Mouse (Mus musculus) limb, embryonic 13.5 days (tissue): ENCODE measurements around the gene Ccnd2. TPM values are rescaled to one million over a fixed set of nuclear protein-coding genes. Genes with fewer than 3 reads are reported as not detected.
A peak's percentile ranks its signal among the peaks of the same experiment; 100 is the strongest.

Experiments
- ATAC-seq: fragments of 200-750 bp; cut with Nextera tagmentation; 2 replicates; pipeline ENCODE4 v1.8.0; 2017; ENCODE audit warnings: low read depth, moderate number of reproducible peaks, moderate TSS enrichment; ENCODE audit not compliant: low FRiP score
- H3K27ac ChIP-seq: fragments of 300-500 bp; sonication (generic); 2 replicates; pipeline ENCODE4 v1.5.1; 2015; ENCODE audit warnings: inconsistent platforms, mild to moderate bottlenecking, moderate library complexity
- H3K27me3 ChIP-seq: fragments of 300-500 bp; sonication (generic); 2 replicates; pipeline ENCODE4 v1.6.1; 2015; ENCODE audit warnings: mild to moderate bottlenecking, inconsistent platforms
- H3K36me3 ChIP-seq: fragments of 300-500 bp; sonication (generic); 2 replicates; pipeline ENCODE4 v1.6.1; 2015; ENCODE audit warnings: inconsistent platforms, mild to moderate bottlenecking, moderate library complexity
- H3K4me1 ChIP-seq: fragments of 300-500 bp; sonication (generic); 2 replicates; pipeline ENCODE4 v1.6.1; 2015; ENCODE audit warnings: inconsistent platforms
- H3K4me2 ChIP-seq: fragments of 300-500 bp; sonication (generic); replicated peaks from 2 replicates; pipeline ENCODE4 v1.6.1; 2015; ENCODE audit warnings: inconsistent platforms, mild to moderate bottlenecking, moderate library complexity
- H3K4me3 ChIP-seq: fragments of 300-500 bp; sonication (generic); 2 replicates; pipeline ENCODE4 v1.5.1; 2015; ENCODE audit warnings: moderate library complexity, mild to moderate bottlenecking, inconsistent platforms
- H3K9ac ChIP-seq: fragments of 300-500 bp; sonication (generic); 2 replicates; pipeline ENCODE4 v1.6.1; 2015; ENCODE audit warnings: mild to moderate bottlenecking, inconsistent platforms
- H3K9me3 ChIP-seq: fragments of 300-500 bp; sonication (generic); 2 replicates; pipeline ENCODE4 v1.6.1; 2016; ENCODE audit warnings: inconsistent platforms
- WGBS: fragments of 180-500 bp; shearing (Covaris S2); methylation state at CpG from one replicate; pipeline ENCODE4 v1.1.7; 2015; 5-methylcytosine and 5-hydroxymethylcytosine counted together
- polyA plus RNA-seq: library from polyadenylated mRNA; unstranded; fragments of >200 nt; fragmentation: Nextera tagmentation; extraction: Ambion mirVana; gene quantifications from 2 replicates; pipeline ENCODE4 v1.2.1, GENCODE M21; 2015

The Ccnd2 gene
- polyA plus RNA-seq, 1 experiment from 2014 or later: 1,475 TPM

DNA sequence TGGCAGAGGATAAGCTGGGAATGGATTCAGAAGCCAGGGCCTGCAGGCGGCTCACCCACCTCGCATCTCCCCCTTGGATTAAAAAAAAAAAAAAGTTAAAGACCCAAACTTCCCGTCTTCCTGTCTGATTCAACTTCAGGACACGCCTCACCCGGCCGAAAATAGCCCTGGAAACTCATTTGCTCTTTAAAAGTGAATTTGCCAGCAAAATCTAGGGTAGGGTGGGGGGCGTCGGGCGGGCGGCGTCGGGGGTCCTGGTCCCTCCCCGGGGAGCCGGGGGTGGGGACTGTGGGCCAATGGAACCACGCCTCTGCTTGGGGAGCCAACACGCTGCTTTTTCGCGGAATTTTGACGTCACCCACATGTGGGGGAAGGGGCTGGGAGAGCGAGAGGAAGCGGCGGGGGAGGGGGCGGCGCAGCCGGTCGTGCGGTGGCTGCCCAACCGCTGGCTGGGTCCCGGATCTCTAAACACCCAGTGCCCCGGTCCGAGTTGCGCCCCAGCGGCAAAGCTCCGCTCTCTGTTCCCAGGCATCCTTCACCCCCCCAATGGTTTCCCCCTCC is 2.8 kb upstream of the Ccnd2 start:
- Histone ChIP-seq H3K4me3 (peak overlapping the region; percentile 92), H3K9ac (peak overlapping the region; percentile 67), H3K4me1 (peaks cover 31% of the 10 kb centered on the region), H3K36me3 (no peaks in the 10 kb centered on the region), H3K4me2 (peak overlapping the region; percentile 88), H3K27me3 (no peaks in the 10 kb centered on the region), H3K27ac (peak overlapping the region; percentile 98), H3K9me3 (no peaks in the 10 kb centered on the region)
- peak; percentile 9; the same call in 1 of the 2 replicates for ATAC-seq
- under 1% methylated on average over 34 of the region's 34 CpGs for WGBS

DNA sequence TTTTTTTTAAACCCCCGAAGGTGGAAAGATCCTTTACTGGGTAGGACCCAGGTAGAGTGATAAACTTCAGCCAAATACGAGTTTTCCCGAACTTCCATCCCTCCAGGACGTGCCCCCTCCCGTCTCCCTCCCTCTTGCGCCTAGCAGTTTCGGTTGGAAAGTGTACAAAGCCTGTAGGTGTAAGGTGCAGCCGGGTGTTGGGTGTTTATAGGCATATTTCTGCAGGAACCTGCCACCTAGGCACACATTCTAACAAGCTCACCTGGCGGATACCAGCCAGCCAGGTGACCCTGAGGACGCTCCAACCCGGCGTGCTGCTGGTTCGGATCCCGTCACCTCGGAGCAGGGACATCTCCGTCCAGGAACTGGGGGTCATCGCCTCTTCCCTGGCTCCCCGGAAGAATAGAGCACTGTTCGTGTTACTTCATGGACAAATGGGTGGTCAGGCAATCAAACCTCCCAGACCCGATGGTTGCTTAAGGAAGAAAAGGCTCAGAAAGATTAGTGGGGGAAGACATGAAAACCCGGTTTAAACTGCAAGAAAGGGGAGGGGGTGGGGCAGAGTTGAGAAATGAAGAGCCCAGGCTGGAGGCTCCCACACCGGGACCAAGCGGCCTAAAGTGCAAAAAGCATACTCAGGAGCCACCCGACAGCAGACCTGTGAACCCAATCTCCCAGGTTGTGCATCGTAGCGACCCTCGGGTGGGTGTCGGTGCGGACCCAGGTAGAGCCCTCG is 2.1 kb upstream of the Ccnd2 start:
- peak overlapping the region; percentile 67 for H3K9ac ChIP-seq
- H3K36me3 ChIP-seq: no peaks in the 10 kb centered on the region
- H3K9me3 ChIP-seq: no peaks in the 10 kb centered on the region
- H3K4me2 ChIP-seq: peak overlapping the region; percentile 88
- no peaks in the 10 kb centered on the region for H3K27me3 ChIP-seq
- no peak for ATAC-seq
- WGBS: under 1% methylated on average over 30 of the region's 30 CpGs
- H3K4me1 ChIP-seq: peaks cover 31% of the 10 kb centered on the region
- peak overlapping the region; percentile 92 for H3K4me3 ChIP-seq
- peak overlapping the region; percentile 98 for H3K27ac ChIP-seq

DNA sequence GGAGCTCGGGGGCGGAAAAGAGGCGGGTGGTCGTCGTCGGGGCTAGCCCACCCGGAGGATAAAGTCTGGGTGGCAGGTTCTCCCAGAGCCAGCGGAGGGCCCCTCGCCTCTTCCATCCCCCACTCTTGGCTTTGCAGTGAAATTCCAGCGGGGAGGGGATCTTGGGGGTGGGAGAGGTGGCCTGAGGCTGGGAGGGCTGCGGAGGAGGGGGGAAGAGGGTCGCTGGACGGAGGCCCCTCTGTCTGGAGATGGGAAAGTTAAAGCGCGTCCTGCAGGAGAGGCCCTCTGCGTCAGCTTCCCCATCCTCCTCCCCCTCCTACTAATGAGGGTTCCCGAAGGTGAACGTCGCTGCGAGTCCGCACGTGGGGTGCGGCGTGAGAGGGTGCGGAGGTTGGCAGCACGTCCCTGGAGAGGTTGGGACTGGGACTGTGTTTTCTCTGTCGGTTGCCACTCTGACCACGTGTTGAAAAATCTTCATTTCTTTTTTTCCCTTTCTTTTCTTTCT is 1.4 kb upstream of the Ccnd2 start:
- WGBS: 0% methylated on average over 26 of the region's 28 CpGs
- Histone ChIP-seq H3K27me3 (no peaks in the 10 kb centered on the region), H3K4me1 (peaks cover 31% of the 10 kb centered on the region), H3K27ac (peak overlapping the region; percentile 98), H3K4me2 (peak overlapping the region; percentile 88), H3K4me3 (peak overlapping the region; percentile 92), H3K9ac (peak overlapping the region; percentile 67), H3K9me3 (no peaks in the 10 kb centered on the region), H3K36me3 (no peaks in the 10 kb centered on the region)
- no peak for ATAC-seq

DNA sequence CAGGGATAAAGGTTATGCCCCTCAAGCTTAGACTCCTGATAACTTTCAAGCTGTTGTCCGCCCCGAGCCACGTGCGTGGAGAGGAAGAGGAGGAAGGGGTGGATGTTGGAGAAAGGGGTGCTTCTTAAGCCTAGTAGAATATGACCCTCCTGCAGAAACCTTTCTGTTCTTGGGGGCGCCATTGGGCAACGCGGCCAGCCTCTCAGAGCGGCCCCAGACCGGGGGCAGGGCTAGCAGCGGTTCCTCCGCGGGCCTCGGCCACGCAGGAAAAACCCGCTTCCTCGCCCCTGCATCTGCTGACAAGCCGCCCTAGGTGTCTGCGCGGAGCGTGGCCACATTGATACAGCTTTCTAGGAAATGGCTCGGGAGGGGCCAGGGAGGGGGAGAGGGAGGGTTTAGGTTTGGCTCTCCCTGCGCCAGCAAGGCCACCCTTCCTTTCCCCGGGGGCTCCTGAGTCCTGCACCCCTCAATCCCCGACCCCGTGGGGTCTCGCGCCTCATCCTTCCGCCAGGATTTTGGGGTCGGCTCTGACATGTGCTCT is 358 bp downstream of the Ccnd2 start:
- no peaks in the 10 kb centered on the region for H3K27me3 ChIP-seq
- under 1% methylated on average over 29 of the region's 29 CpGs for WGBS
- peak overlapping the region; percentile 70 for H3K9ac ChIP-seq
- no peaks in the 10 kb centered on the region for H3K9me3 ChIP-seq
- 0 out of 2 replicates have a peak, but pooled peaks have one; percentile 0 for ATAC-seq
- peak overlapping the region; percentile 88 for H3K4me2 ChIP-seq
- H3K4me3 ChIP-seq: peak overlapping the region; percentile 92
- peaks cover 47% of the 10 kb centered on the region for H3K4me1 ChIP-seq
- peak overlapping the region; percentile 98 for H3K27ac ChIP-seq
- H3K36me3 ChIP-seq: peaks cover 6% of the 10 kb centered on the region

DNA sequence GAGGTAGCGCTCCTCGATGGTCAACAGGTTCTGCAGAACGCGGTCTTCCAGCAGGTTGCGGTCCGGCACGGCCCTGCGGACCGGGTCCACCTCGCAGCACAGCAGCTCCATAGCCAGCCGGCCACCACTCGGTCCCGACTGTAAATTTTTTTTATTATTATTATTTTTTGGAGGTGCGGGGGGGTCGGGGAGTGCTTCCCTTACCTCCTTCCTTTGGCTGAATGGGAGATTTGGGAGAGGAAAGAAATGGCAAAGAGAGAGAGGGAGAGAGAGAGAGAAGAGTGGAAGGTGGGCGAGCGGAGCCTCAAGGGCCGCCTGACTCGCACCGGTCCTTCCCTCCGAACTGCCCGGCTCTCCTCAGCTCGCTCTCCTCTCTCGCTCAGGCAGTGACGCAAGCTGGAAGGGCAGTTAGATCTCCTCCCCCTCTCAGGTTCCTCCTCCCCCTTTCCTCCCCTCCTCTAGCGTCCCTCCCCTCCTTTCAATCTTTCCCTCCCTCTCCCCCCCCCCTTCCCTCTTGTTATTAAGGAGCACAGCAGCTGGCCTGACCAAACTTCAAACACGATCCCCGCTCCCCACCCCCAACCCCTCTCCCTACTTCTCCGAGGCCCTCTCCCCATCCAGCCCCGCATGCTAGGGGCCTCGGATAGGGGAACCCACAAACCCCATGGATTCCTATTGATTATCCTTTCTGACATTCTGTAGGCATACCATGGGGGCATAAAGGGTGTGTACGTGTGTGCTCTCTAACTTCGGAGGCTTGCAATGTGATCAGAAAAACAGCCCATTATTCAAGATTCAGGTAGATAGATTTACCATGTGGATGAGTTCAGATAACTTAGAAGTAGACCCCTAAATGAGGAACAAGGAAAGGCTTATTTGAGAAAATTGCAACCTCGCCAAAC is 1.1 kb downstream of the Ccnd2 start:
- H3K4me3 ChIP-seq: peak overlapping the region; percentile 92
- H3K4me1 ChIP-seq: peaks cover 54% of the 10 kb centered on the region
- no peaks in the 10 kb centered on the region for H3K9me3 ChIP-seq
- WGBS: under 1% methylated on average over 33 of the region's 34 CpGs
- peaks cover 13% of the 10 kb centered on the region for H3K36me3 ChIP-seq
- no peaks in the 10 kb centered on the region for H3K27me3 ChIP-seq
- H3K4me2 ChIP-seq: peak overlapping the region; percentile 88
- peak; percentile 51 for ATAC-seq
- peak overlapping the region; percentile 98 for H3K27ac ChIP-seq
- H3K9ac ChIP-seq: peak overlapping the region; percentile 98

DNA sequence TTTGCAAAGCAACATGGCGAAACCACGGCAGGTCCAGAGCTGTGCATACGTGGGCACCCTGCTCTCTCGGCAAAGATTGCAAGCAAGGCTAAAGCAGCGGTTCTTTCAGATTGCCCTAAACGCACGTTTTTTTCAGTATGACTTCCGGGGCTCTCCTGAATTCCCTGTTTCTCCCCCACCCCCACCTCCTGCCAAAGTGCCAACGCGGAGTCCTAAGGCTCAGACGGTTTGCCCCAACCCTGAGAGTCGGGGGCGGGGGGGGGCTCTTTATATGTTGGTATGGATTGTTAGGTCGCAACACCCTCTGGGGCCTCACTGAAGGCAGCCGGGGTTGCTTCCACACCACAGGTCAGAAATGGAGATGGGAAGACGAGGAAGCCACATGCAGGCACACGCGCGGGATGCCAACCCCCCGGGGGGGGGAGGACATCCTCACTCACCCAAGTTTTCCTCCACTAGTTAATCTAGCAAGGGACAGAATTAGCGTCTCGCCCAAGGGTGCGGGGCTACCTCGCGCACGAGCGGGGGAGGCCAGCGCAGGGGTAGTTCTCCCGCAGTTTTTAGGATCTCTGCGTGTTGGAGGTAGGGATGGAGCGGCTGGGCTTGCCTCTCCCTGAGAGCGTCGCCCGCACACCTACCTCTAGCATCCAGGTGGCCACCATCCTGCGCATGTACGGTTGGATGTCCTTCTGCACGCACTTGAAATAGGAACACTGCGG is 1.9 kb downstream of the Ccnd2 start:
- under 1% methylated on average over 38 of the region's 38 CpGs for WGBS
- peaks cover 21% of the 10 kb centered on the region for H3K36me3 ChIP-seq
- H3K4me1 ChIP-seq: peaks cover 58% of the 10 kb centered on the region
- H3K4me3 ChIP-seq: peak overlapping the region; percentile 92
- peak overlapping the region; percentile 98 for H3K27ac ChIP-seq
- H3K27me3 ChIP-seq: no peaks in the 10 kb centered on the region
- no peaks in the 10 kb centered on the region for H3K9me3 ChIP-seq
- peak overlapping the region; percentile 88 for H3K4me2 ChIP-seq
- H3K9ac ChIP-seq: peak overlapping the region; percentile 98
- no peak for ATAC-seq

DNA sequence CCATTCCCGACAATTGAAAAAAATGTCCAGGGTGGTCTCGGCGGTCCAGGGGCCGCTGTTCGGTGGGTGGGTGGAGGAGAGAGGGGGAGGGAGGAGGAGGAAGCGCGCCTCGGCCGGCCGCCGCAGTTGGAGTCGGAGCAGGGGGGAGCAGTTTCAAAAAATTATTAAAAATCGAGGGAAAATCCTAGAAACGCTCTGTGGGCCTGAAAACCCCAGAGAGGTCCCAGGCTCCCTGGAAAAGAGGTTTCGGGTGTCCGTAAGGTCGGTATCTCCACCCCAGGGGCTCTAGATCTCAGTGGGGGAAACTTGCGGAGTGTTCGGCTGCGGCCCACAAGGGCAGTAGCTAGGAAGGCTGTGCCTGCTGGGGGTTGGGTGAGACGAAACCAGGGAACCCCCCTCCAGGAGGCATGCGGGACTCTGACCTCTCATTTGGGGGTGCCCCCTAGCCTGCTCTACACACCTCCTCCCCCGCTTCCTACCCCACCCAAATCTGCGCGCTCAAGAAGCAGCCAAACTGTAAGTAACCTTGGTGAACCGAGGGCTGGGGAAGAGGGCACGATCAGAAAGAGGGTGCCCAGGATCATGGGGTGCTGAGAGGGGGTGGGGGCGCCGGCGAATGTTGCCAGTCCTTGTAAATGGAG is 2.6 kb downstream of the Ccnd2 start:
- under 1% methylated on average over 30 of the region's 30 CpGs for WGBS
- H3K36me3 ChIP-seq: peaks cover 28% of the 10 kb centered on the region
- H3K27ac ChIP-seq: peak overlapping the region; percentile 98

DNA sequence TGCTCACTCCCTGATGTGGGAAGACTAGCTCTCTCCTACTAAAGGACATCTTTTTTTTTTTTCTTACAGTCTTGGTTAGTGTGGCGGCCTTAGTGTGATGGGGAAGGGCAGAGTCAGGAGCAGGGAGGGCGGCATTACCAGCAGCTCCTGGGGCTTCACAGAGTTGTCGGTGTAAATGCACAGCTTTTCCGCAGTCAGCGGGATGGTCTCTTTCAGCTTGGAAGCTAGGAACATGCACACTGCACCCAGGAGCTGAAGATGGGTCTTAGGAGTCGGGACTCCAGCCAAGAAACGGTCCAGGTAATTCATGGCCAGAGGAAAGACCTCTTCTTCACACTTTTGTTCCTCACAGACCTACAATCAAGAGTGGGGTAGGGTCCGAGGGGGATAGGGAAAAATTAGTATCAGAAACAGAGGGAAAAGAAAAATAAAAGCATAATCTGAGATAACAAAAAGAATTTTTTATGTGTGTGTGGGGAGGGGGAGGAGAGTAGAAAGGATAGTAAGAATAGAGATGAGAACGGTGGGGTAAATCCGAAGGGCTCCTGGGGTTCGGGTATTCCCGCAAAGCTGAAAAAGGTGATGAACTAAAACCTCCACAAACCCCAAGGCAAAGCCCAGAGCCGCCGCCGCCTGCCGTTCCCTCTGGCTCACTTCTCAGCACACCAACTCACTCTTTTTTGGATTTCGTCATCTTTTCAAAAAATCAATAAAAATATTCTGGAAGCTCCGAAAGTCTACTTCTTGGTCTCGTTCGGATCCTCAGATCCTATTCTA is 3.3 kb downstream of the Ccnd2 start:
- Histone ChIP-seq H3K9ac (peak overlapping the region; percentile 98), H3K27me3 (no peaks in the 10 kb centered on the region), H3K9me3 (no peaks in the 10 kb centered on the region), H3K36me3 (peaks cover 35% of the 10 kb centered on the region), H3K4me3 (peak overlapping the region; percentile 92), H3K4me2 (peak overlapping the region; percentile 88), H3K4me1 (peaks cover 67% of the 10 kb centered on the region), H3K27ac (peak overlapping the region; percentile 98)
- ATAC-seq: no peak
- WGBS: 3% methylated on average over 20 of the region's 20 CpGs

More for the DNA sequence above, 2.6 kb downstream of the Ccnd2 start:
- no peak for ATAC-seq
- no peaks in the 10 kb centered on the region for H3K9me3 ChIP-seq
- H3K4me3 ChIP-seq: peak overlapping the region; percentile 92
- no peaks in the 10 kb centered on the region for H3K27me3 ChIP-seq
- H3K4me2 ChIP-seq: peak overlapping the region; percentile 88
- H3K9ac ChIP-seq: peak overlapping the region; percentile 98
- peaks cover 65% of the 10 kb centered on the region for H3K4me1 ChIP-seq

DNA sequence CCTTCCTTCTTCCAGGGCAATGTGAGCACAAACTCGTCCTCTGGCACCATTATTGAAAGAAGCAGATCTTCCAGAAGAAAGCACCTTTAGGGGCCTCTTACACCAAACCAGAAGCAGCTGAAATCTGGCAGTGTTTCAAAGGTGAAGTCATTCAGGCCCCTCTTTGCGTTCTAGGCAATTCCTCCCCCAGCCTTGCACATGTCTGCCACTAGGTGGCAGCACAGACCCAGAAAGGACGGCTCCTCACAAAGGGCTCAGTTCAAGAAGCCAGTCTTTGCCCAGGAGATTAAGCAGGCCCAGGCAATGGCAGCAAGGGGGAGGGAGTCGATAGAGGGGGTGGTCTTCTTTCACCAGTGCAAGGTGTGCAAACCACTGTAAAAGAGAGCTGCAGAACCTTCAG is 4.3 kb downstream of the Ccnd2 start:
- no peaks in the 10 kb centered on the region for H3K9me3 ChIP-seq
- ATAC-seq: peak; percentile 13; the same call in 1 of the 2 replicates
- H3K4me2 ChIP-seq: peak overlapping the region; percentile 88
- H3K36me3 ChIP-seq: peaks cover 45% of the 10 kb centered on the region
- H3K4me1 ChIP-seq: peaks cover 67% of the 10 kb centered on the region
- H3K27me3 ChIP-seq: no peaks in the 10 kb centered on the region
- H3K27ac ChIP-seq: peak overlapping the region; percentile 98; the same call in 1 of the 2 replicates
- under 1% methylated on average over 4 of the region's 4 CpGs for WGBS
- peak overlapping the region; percentile 92 for H3K4me3 ChIP-seq
- H3K9ac ChIP-seq: no peak overlapping the region

DNA sequence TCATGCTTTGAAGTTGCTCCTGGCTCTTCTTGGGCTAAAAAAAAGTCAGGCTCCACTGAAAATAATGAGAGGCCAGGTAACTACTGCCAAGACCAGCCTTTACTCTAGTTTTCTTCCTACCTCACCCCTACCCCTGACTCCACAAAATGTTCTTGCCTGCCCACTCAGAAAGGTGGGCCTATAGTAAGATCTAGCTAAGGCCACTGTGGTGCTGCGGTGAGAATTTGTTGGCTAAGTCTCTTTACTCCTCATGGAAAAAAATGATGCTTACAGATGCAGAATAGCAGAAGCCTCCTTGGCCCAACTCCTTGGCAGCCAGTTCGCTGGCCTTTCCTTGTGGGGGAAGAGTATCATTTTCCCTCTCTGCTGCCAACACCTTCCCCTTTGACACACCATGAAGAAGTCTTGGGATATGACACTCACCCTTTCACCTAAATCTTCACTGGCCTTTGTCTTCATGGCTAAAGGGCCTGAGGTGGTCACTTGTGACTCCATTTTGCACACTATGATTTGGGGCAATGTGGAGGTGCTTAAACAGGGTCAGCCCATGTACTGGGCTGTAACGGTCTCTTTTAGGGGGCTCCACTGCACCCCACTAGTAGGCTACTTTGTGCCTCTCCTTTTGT is 5.6 kb downstream of the Ccnd2 start:
- 90% methylated on average over 3 of the region's 3 CpGs for WGBS
- H3K4me1 ChIP-seq: peaks cover 60% of the 10 kb centered on the region

More for the DNA sequence above, 5.6 kb downstream of the Ccnd2 start:
- no peaks in the 10 kb centered on the region for H3K27me3 ChIP-seq
- H3K27ac ChIP-seq: no peak overlapping the region
- H3K4me2 ChIP-seq: peak overlapping the region; percentile 27
- no peaks in the 10 kb centered on the region for H3K9me3 ChIP-seq
- peak overlapping the region; percentile 54; the same call in 1 of the 2 replicates for H3K9ac ChIP-seq
- no peak for ATAC-seq
- H3K36me3 ChIP-seq: peaks cover 55% of the 10 kb centered on the region
- 0 out of 2 replicates have a peak overlapping the region, but pooled peaks have one; percentile 5 for H3K4me3 ChIP-seq
